Mouse (Mus musculus) MEL (cell line): ENCODE data around the gene Axl. TPM values are rescaled to one million over a fixed set of nuclear protein-coding genes. Genes with fewer than 3 reads are reported as not detected.

Experiments used
- DNase-seq: peaks from one replicate; pipeline ENCODE4 v3.0.0; 2011; ENCODE audit warnings: low read depth, low spot score
- H3K27ac ChIP-seq: 2 replicates; pipeline ENCODE4 v1.5.1; 2012; ENCODE audit warnings: low read depth, mild to moderate bottlenecking, control low read depth, low read length, moderate library complexity; ENCODE audit not compliant: control insufficient read depth
- H3K27me3 ChIP-seq, 2 experiments: fragments of 150-350 bp in 1 of 2; sonication (generic) in 1 of 2; 2 replicates each; pipeline ENCODE4 v1.6.1; 2012; ENCODE audit warnings: low read length in 2 of 2, mild to moderate bottlenecking in 2 of 2, improper control_type of control experiment in 1 of 2, moderate library complexity in 1 of 2; ENCODE audit not compliant: insufficient read depth in 2 of 2, control insufficient read depth in 1 of 2
- H3K36me3 ChIP-seq, 2 experiments: 2 replicates each; pipeline ENCODE4 v1.6.1; 2012 to 2014; ENCODE audit warnings: low read length in 2 of 2, improper control_type of control experiment in 1 of 2, inconsistent platforms in 1 of 2, mild to moderate bottlenecking in 1 of 2; ENCODE audit not compliant: insufficient read depth in 2 of 2, control insufficient read depth in 1 of 2
- H3K4me1 ChIP-seq, 2 experiments: fragments of 150-350 bp in 1 of 2; sonication (generic) in 1 of 2; 2 replicates each; pipeline ENCODE4 v1.6.1; 2012; ENCODE audit warnings: low read length in 2 of 2, improper control_type of control experiment in 1 of 2, mild to moderate bottlenecking in 1 of 2; ENCODE audit not compliant: insufficient read depth in 2 of 2, control insufficient read depth in 1 of 2
- H3K4me3 ChIP-seq, 2 experiments: fragments of 150-350 bp in 1 of 2; sonication (generic) in 1 of 2; 2 replicates each; pipeline ENCODE4 v1.5.1; 2012; ENCODE audit warnings: low read depth in 2 of 2, low read length in 2 of 2, mild to moderate bottlenecking in 2 of 2, moderate library complexity in 2 of 2, control low read depth in 1 of 2, improper control_type of control experiment in 1 of 2; ENCODE audit not compliant: control insufficient read depth in 1 of 2, insufficient read depth in 1 of 2
- H3K79me2 ChIP-seq: 2 replicates; pipeline ENCODE4 v1.6.1; 2012; ENCODE audit warnings: mild to moderate bottlenecking, low read length, moderate library complexity; ENCODE audit not compliant: control insufficient read depth, poor library complexity, insufficient read depth
- H3K9ac ChIP-seq: 2 replicates; pipeline ENCODE4 v1.6.1; 2012; ENCODE audit warnings: low read depth, mild to moderate bottlenecking, control low read depth, low read length, moderate library complexity; ENCODE audit not compliant: control insufficient read depth, poor library complexity, severe bottlenecking
- H3K9me3 ChIP-seq: fragments of 150-350 bp; sonication (generic); replicated peaks from 2 replicates; pipeline ENCODE4 v1.6.1; 2012; ENCODE audit warnings: mild to moderate bottlenecking, low read length, improper control_type of control experiment, moderate library complexity; ENCODE audit not compliant: insufficient read depth
- CTCF ChIP-seq, 3 experiments: IDR thresholded peaks in 2 of 3; conservative IDR thresholded peaks in 1 of 3; 2 replicates each; pipeline ENCODE4 v1.5.1; 2011 to 2012; ENCODE audit warnings: low read length in 3 of 3, low read depth in 2 of 3, mild to moderate bottlenecking in 2 of 3, improper control_type of control experiment in 1 of 3, inconsistent platforms in 1 of 3, mixed read lengths in 1 of 3, moderate library complexity in 1 of 3; ENCODE audit not compliant: control insufficient read depth in 1 of 3, insufficient read depth in 1 of 3, poor library complexity in 1 of 3, severe bottlenecking in 1 of 3
- E2F4 ChIP-seq: IDR thresholded peaks from 2 replicates; pipeline ENCODE4 v1.6.1; 2011; ENCODE audit warnings: low read depth, low read length, improper control_type of control experiment, borderline replicate concordance
- ELF1 ChIP-seq: IDR thresholded peaks from 2 replicates; pipeline ENCODE4 v1.6.1; 2014; ENCODE audit warnings: low read depth, mild to moderate bottlenecking, inconsistent platforms, low read length, improper control_type of control experiment, moderate library complexity
- GABPA ChIP-seq: IDR thresholded peaks from 2 replicates; pipeline ENCODE4 v1.6.1; 2012; ENCODE audit warnings: low read depth, mild to moderate bottlenecking, inconsistent platforms, low read length, improper control_type of control experiment, moderate library complexity
- GATA1 ChIP-seq: IDR thresholded peaks from 2 replicates; pipeline ENCODE4 v1.6.1; 2011; ENCODE audit warnings: low read depth, low read length, improper control_type of control experiment
- HCFC1 ChIP-seq: IDR thresholded peaks from 2 replicates; pipeline ENCODE4 v1.6.1; 2012; ENCODE audit warnings: low read depth, mild to moderate bottlenecking, inconsistent platforms, low read length, improper control_type of control experiment, moderate library complexity
- JUND ChIP-seq: IDR thresholded peaks from 2 replicates; pipeline ENCODE4 v1.6.1; 2011; ENCODE audit warnings: low read depth, mild to moderate bottlenecking, improper control_type of control experiment, low read length
- MAFK ChIP-seq: IDR thresholded peaks from 2 replicates; pipeline ENCODE4 v1.6.1; 2011; ENCODE audit warnings: low read depth, mild to moderate bottlenecking, low read length, improper control_type of control experiment, borderline replicate concordance
- MEF2A ChIP-seq: IDR thresholded peaks from 2 replicates; pipeline ENCODE4 v1.6.1; 2014; ENCODE audit warnings: low read depth, mild to moderate bottlenecking, inconsistent platforms, low read length, improper control_type of control experiment; ENCODE audit not compliant: poor library complexity, insufficient replicate concordance, severe bottlenecking; ENCODE audit errors: extremely low read depth
- MXI1 ChIP-seq: IDR thresholded peaks from 2 replicates; pipeline ENCODE4 v1.6.1; 2011; ENCODE audit warnings: mild to moderate bottlenecking, low read depth, low read length, improper control_type of control experiment
- MYC ChIP-seq: IDR thresholded peaks from 2 replicates; pipeline ENCODE4 v1.6.1; 2011; ENCODE audit warnings: low read depth, mild to moderate bottlenecking, low read length, improper control_type of control experiment, moderate library complexity
- NRF1 ChIP-seq: IDR thresholded peaks from 2 replicates; pipeline ENCODE4 v1.6.1; 2014; ENCODE audit warnings: low read depth, mild to moderate bottlenecking, inconsistent platforms, low read length, improper control_type of control experiment, moderate library complexity; ENCODE audit not compliant: poor library complexity, insufficient read depth, severe bottlenecking
- POLR2A ChIP-seq, 2 experiments: IDR thresholded peaks; 2 replicates each; pipeline ENCODE4 v1.6.1; 2011 to 2012; ENCODE audit warnings: low read length in 2 of 2, mild to moderate bottlenecking in 2 of 2, control low read depth in 1 of 2, improper control_type of control experiment in 1 of 2, low read depth in 1 of 2, moderate library complexity in 1 of 2; ENCODE audit not compliant: control insufficient read depth in 1 of 2, insufficient read depth in 1 of 2, poor library complexity in 1 of 2
- POLR2AphosphoS5 ChIP-seq: IDR thresholded peaks from 2 replicates; pipeline ENCODE4 v1.6.1; 2012; ENCODE audit warnings: low read depth, borderline replicate concordance, mild to moderate bottlenecking, inconsistent platforms, low read length, moderate library complexity, mixed read lengths
- RAD21 ChIP-seq: IDR thresholded peaks from 2 replicates; pipeline ENCODE4 v1.6.1; 2011; ENCODE audit warnings: mild to moderate bottlenecking, low read depth, low read length, improper control_type of control experiment
- SIN3A ChIP-seq: IDR thresholded peaks from 2 replicates; pipeline ENCODE4 v1.6.1; 2012; ENCODE audit warnings: low read length, improper control_type of control experiment, inconsistent platforms
- SMC3 ChIP-seq: IDR thresholded peaks from 2 replicates; pipeline ENCODE4 v1.6.1; 2011; ENCODE audit warnings: low read depth, low read length, improper control_type of control experiment
- UBTF ChIP-seq: IDR thresholded peaks from 2 replicates; pipeline ENCODE4 v1.6.1; 2012; ENCODE audit warnings: low read depth, mild to moderate bottlenecking, inconsistent platforms, low read length, improper control_type of control experiment, moderate library complexity, borderline replicate concordance; ENCODE audit not compliant: insufficient read depth
- USF2 ChIP-seq, 2 experiments: IDR thresholded peaks; 2 replicates each; pipeline ENCODE4 v1.6.1; 2011 to 2012; ENCODE audit warnings: improper control_type of control experiment in 2 of 2, low read length in 2 of 2, borderline replicate concordance in 1 of 2, inconsistent platforms in 1 of 2, low read depth in 1 of 2, mild to moderate bottlenecking in 1 of 2; ENCODE audit not compliant: insufficient read depth in 1 of 2
- ZNF384 ChIP-seq: IDR thresholded peaks from 2 replicates; pipeline ENCODE4 v1.6.1; 2012; ENCODE audit warnings: low read depth, mild to moderate bottlenecking, inconsistent platforms, low read length, improper control_type of control experiment
- polyA plus RNA-seq, 2 experiments: library from polyadenylated mRNA; stranded (reverse) in 1 of 2; unstranded in 1 of 2; fragments of >175 nt in 1 of 2; fragments of >200 nt in 1 of 2; gene quantifications; 2 replicates each; pipeline versions ENCODE4 v1.2.1 to v1.2.4; 2012; ENCODE audit warnings: low replicate concordance in 2 of 2, low read depth in 1 of 2; ENCODE audit not compliant: insufficient read length in 2 of 2, insufficient read depth in 1 of 2, missing spikeins in 1 of 2
- total RNA-seq: library from RNA; depleted of rRNA; stranded (reverse); fragments of 300-350 nt; gene quantifications from 2 replicates; pipeline ENCODE4 v1.2.3, GENCODE M21; 2012

Gene Axl
- total and polyA plus RNA-seq, 3 experiments, result 0.19 TPM; not detected in 2

DNA sequence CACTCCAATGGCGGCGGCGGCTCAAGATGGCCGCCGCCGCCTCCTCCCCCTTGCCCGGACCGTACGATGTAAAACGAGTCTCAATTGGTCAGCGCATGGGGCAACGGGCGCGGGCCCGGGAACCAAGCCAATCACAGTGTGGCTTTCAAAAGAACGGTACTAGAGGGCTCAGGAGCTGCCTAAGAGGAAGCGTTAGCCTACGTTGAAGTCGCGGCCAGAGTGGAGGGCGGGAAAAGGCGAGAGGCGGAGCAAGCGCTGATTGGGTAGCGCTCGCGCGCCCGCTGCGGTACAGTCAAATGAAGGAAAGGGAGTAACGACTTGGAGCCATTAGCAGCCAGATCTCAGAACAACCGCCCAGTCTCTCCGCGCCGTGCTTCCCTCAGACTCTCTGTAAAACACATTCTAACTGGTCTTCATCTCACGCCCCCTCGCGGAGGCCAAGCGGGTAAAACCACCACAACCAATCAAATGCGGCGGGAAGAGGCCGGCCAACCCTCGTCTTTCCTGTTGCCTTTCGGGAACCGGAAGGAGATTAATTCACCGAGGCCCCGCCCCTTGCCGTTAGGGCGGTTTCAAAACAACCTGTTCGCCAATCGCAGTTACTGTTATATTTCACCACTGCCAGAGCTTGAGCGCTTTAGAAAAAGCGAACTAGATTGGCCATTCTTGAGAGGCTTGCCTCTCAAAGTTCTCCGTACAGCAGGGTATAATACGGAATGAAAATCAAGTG is 33.6 kb downstream of the Axl start, which contains the start of gene Hnrnpul1 (continued):
- TF ChIP-seq MAFK (no peak), NRF1 (no peak), GATA1 (no peak), JUND (no peak), SMC3 (no peak), HCFC1 (peak; percentile 74), RAD21 (no peak), UBTF (no peak)

DNA sequence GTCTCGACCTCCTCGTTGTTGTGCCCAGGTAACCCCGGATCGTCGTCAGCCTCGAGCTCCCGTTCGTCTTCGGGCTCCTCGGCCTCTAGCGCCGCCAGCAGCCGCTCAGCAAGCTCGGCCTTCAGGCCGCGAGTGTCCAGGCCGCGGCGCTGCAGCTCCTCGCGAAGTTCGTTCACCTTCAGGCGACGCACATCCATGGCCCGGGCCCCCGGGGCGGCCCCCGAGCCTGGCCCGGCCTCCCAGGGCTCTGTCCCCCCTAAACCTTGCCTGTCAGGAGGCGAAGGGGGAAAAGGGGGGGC is 34.1 kb downstream of the Axl start:
- peak overlapping the region; percentile 92 to 97 for H3K4me3 ChIP-seq
- peak overlapping the region; percentile 100 for H3K9ac ChIP-seq
- H3K79me2 ChIP-seq, result peaks cover 42% of the 10 kb centered on the region
- H3K36me3 ChIP-seq, result peaks cover 17 to 18% of the 10 kb centered on the region in 2 experiments
- no peaks in the 10 kb centered on the region for H3K9me3 ChIP-seq
- H3K4me1 ChIP-seq, result peaks cover 2 to 18% of the 10 kb centered on the region in 2 experiments; a peak in 3 of 4 replicates
- peak overlapping the region; percentile 95 for H3K27ac ChIP-seq
- no peaks in the 10 kb centered on the region; a peak in 1 of 4 replicates for H3K27me3 ChIP-seq
- no peak for DNase-seq
- TF ChIP-seq E2F4, result no peak
- no peak for TF ChIP-seq RAD21
- peak in 1 of 2 experiments; percentile 53; a peak in 1 of 4 replicates for TF ChIP-seq POLR2A (IDR thresholded peaks at IDR 0.05; ENCODE audit: control insufficient read depth in 1 of 2, insufficient read depth in 1 of 2, low read depth in 1 of 2, low read length in 2 of 2, poor library complexity in 1 of 2)
- TF ChIP-seq MYC, result no peak
- 0 out of 6 replicates have a peak, but pooled peaks of 1 of the 3 experiments have one; percentile 8 for TF ChIP-seq CTCF (IDR thresholded peaks at IDR 0.05 in 2 of 3, conservative IDR thresholded peaks at IDR 0.05 in 1 of 3; ENCODE audit: control insufficient read depth in 1 of 3, insufficient read depth in 1 of 3, low read depth in 2 of 3, low read length in 3 of 3, poor library complexity in 1 of 3, severe bottlenecking in 1 of 3)
- no peak for TF ChIP-seq SMC3
- TF ChIP-seq NRF1, result 0 out of 2 replicates have a peak, but pooled peaks have one; percentile 23
- TF ChIP-seq ELF1, result no peak

DNA sequence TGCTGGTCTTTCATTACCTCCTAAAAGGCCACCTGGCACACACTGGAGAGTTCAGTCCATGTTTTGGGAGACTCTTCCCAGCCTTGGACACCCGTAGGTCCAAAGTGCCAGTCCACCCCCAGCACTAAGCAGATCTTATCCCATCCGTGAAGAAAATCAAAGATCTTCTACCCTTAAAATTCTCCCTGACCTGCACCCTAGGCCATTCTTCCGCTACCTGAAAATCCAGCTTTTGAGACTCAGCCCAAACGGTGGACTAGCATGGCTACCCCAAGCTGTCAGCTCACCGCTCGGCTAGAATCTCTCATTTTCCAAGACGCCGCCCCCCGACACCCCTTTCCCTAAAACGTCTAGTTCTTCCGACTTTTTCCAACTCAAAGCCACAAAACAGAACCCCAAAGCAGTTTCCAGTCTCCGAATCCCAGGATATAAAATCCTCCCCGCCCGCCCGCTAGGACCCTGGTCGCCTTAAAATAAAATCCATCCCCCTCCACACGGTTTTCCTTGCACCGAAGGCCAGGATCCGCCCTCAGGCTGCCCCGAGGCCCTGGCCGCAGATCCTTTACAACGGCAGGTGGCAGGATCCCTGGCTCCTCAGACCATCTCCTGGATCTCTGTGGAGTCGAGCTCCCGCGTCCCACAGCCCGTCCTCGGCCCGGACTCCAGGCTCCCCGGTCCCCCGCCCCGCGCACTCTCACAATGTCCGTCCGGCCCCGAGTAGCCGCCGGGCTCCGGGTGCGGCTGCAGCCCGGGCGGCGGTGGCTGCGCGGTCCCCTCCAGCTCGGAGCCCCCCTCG is 34.7 kb downstream of the Axl start:
- H3K27me3 ChIP-seq, result no peaks in the 10 kb centered on the region; a peak in 1 of 4 replicates
- peak overlapping the region; percentile 92 to 97 for H3K4me3 ChIP-seq
- no peak for TF ChIP-seq MEF2A
- TF ChIP-seq JUND, result no peak
- no peak for TF ChIP-seq CTCF (IDR thresholded peaks at IDR 0.05 in 2 of 3, conservative IDR thresholded peaks at IDR 0.05 in 1 of 3; ENCODE audit: control insufficient read depth in 1 of 3, insufficient read depth in 1 of 3, low read depth in 2 of 3, low read length in 3 of 3, poor library complexity in 1 of 3, severe bottlenecking in 1 of 3)
- no peak for TF ChIP-seq POLR2AphosphoS5
- TF ChIP-seq UBTF, result no peak
- peak; percentile 46 for TF ChIP-seq SIN3A
- no peak for TF ChIP-seq RAD21
- no peak for TF ChIP-seq ZNF384
- TF ChIP-seq MXI1, result peak; percentile 33; the same call in 1 of the 2 replicates
- TF ChIP-seq POLR2A (IDR thresholded peaks at IDR 0.05; ENCODE audit: control insufficient read depth in 1 of 2, insufficient read depth in 1 of 2, low read depth in 1 of 2, low read length in 2 of 2, poor library complexity in 1 of 2), result peak in 1 of 2 experiments; percentile 21; a peak in 1 of 4 replicates
- no peak for TF ChIP-seq NRF1
- TF ChIP-seq GABPA, result no peak
- TF ChIP-seq USF2 (IDR thresholded peaks at IDR 0.05; ENCODE audit: borderline replicate concordance in 1 of 2, insufficient read depth in 1 of 2, low read depth in 1 of 2, low read length in 2 of 2), result no peak
- no peak for TF ChIP-seq SMC3
- peak; percentile 36 for DNase-seq
- H3K36me3 ChIP-seq, result peaks cover 17 to 23% of the 10 kb centered on the region in 2 experiments
- H3K9ac ChIP-seq, result peak overlapping the region; percentile 100
- no peaks in the 10 kb centered on the region for H3K9me3 ChIP-seq
- peak overlapping the region; percentile 95 for H3K27ac ChIP-seq
- H3K79me2 ChIP-seq, result peaks cover 43% of the 10 kb centered on the region
- peaks cover 2 to 18% of the 10 kb centered on the region in 2 experiments; a peak in 3 of 4 replicates for H3K4me1 ChIP-seq
